Mouse (Mus musculus): ENCODE results near the gene R3hdml.
"Not testable (repeated sequence)": the region's sequence is repeated elsewhere in the genome, so short reads cannot be mapped to it uniquely, and the experiment has no call there.

DNA sequence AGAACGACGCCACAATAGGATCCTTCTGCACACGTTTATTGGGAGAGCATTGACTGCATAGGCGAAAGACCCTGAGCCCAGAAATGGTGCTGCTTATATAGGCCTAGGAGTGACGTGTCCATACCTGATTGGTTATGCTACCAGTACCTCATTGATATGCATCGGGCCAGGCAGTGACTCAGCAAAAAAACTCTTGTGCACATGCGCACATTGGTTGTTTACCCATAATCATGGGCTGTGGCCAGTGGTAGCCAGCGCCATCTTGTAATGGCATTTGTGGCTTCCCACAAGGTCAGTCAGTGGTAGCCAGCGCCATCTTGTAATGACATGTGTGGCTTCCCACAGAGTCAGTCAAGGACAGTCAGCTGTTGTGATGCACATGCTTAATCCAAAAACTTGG lies 30.8 kb upstream of the R3hdml start:
- TF ChIP-seq EP300, CTCF (IDR thresholded peaks at IDR 0.05; ENCODE audit: low read depth): not testable (repeated sequence)
